Mouse (Mus musculus): ENCODE measurements at regions not wholly inside any gene's neighbourhood (a gene's known extent, or its start where the extent isn't known, plus 50 kb on each side); places are given as distances from the start of the nearest gene placed in this dataset.
A peak's percentile ranks its signal among the peaks of the same experiment; 100 is the strongest.

- no peak for DNase-seq (ENCODE audit: low spot score, missing footprints)
- 21% methylated on average over 3 of the region's 3 CpGs for whole genome bisulfite sequencing
Measured at GRCm38 (mm10) chr11:110652068-110652467, 253.1 kb downstream of the Map2k6 start.

GRCm38 (mm10) chr11:110656524-110657156 is 257.7 kb downstream of the Map2k6 start:
- no peaks in the 10 kb centered on the region for H3K9me3 ChIP-seq (ENCODE audit: control insufficient read depth, low read length)
- 0 out of 2 replicates have a peak, but pooled peaks cover 4% of the 10 kb centered on the region for H3K4me1 ChIP-seq (ENCODE audit: control insufficient read depth, insufficient read depth, low read length)
- ATAC-seq (ENCODE audit: low FRiP score) (no peak), DNase-seq (ENCODE audit: low spot score, missing footprints) (no peak)
- H3K9ac ChIP-seq (ENCODE audit: low read length): no peak overlapping the region
- 87% methylated on average over 11 of the region's 11 CpGs for WGBS
- H3K27ac ChIP-seq (ENCODE audit: low read depth, low read length): no peak overlapping the region
- no peak overlapping the region for H3K4me2 ChIP-seq
- H3K27me3 ChIP-seq (ENCODE audit: control insufficient read depth, insufficient read depth, low read length): no peaks in the 10 kb centered on the region
- no peaks in the 10 kb centered on the region for H3K36me3 ChIP-seq (ENCODE audit: control insufficient read depth, insufficient read depth, low read length)
- H3K4me3 ChIP-seq (ENCODE audit: low read depth, low read length): no peak overlapping the region

More at GRCm38 (mm10) chr11:110652068-110652467, 253.1 kb downstream of the Map2k6 start:
- Histone ChIP-seq H3K4me2 (no peak overlapping the region), H3K27me3 (ENCODE audit: control insufficient read depth, insufficient read depth, low read length) (no peaks in the 10 kb centered on the region), H3K4me1 (ENCODE audit: control insufficient read depth, insufficient read depth, low read length) (peaks cover 7% of the 10 kb centered on the region; the same call in 1 of the 2 replicates), H3K9me3 (ENCODE audit: control insufficient read depth, low read length) (no peaks in the 10 kb centered on the region), H3K36me3 (ENCODE audit: control insufficient read depth, insufficient read depth, low read length) (no peaks in the 10 kb centered on the region), H3K4me3 (ENCODE audit: low read depth, low read length) (no peak overlapping the region), H3K9ac (ENCODE audit: low read length) (no peak overlapping the region), H3K27ac (ENCODE audit: low read depth, low read length) (no peak overlapping the region)
- ATAC-seq (ENCODE audit: low FRiP score): peak; percentile 73

GRCm38 (mm10) chr11:110657854-110658253 is 258.9 kb downstream of the Map2k6 start:
- Histone ChIP-seq H3K4me2 (no peak overlapping the region), H3K4me1 (ENCODE audit: control insufficient read depth, insufficient read depth, low read length) (no peaks in the 10 kb centered on the region), H3K27me3 (ENCODE audit: control insufficient read depth, insufficient read depth, low read length) (no peaks in the 10 kb centered on the region), H3K9ac (ENCODE audit: low read length) (no peak overlapping the region), H3K4me3 (ENCODE audit: low read depth, low read length) (no peak overlapping the region), H3K27ac (ENCODE audit: low read depth, low read length) (no peak overlapping the region), H3K36me3 (ENCODE audit: control insufficient read depth, insufficient read depth, low read length) (no peaks in the 10 kb centered on the region), H3K9me3 (ENCODE audit: control insufficient read depth, low read length) (no peaks in the 10 kb centered on the region)
- ATAC-seq (ENCODE audit: low FRiP score): no peak
- no peak for DNase-seq (ENCODE audit: low spot score, missing footprints)
- 87% methylated on average over 8 of the region's 8 CpGs for WGBS

GRCm38 (mm10) chr11:110670626-110671508 is 271.9 kb downstream of the Map2k6 start:
- Histone ChIP-seq H3K9me3 (ENCODE audit: control insufficient read depth, low read length) (no peaks in the 10 kb centered on the region), H3K4me2 (no peak overlapping the region), H3K9ac (ENCODE audit: low read length) (no peak overlapping the region), H3K27ac (ENCODE audit: low read depth, low read length) (no peak overlapping the region), H3K4me3 (ENCODE audit: low read depth, low read length) (no peak overlapping the region), H3K4me1 (ENCODE audit: control insufficient read depth, insufficient read depth, low read length) (no peaks in the 10 kb centered on the region), H3K27me3 (ENCODE audit: control insufficient read depth, insufficient read depth, low read length) (no peaks in the 10 kb centered on the region), H3K36me3 (ENCODE audit: control insufficient read depth, insufficient read depth, low read length) (no peaks in the 10 kb centered on the region)
- no peak for DNase-seq (ENCODE audit: low spot score, missing footprints)
- 93% methylated on average over 12 of the region's 12 CpGs for WGBS
- no peak for ATAC-seq (ENCODE audit: low FRiP score)

DNA sequence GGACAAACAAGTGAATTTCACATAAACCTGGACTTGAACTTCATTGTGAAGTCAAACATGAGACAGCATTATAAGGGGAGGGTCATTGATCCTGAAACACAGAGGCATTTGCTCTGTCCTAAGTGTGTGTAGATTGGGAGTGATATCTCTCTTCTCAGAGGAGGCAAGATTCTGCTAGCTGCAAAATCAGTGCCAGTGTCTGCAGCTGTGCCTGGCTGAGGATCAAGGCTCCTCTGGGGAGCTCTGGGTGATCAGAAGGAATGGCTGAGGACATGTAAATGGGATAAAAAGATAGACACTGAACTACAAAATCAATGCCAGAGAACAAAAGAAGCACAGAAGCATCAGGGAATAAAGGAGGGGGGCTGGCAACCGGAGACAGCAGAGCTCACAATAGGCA is 274.0 kb downstream of the Map2k6 start:
- no peaks in the 10 kb centered on the region for H3K4me1 ChIP-seq (ENCODE audit: control insufficient read depth, insufficient read depth, low read length)
- H3K27me3 ChIP-seq (ENCODE audit: control insufficient read depth, insufficient read depth, low read length): no peaks in the 10 kb centered on the region
- no peaks in the 10 kb centered on the region for H3K9me3 ChIP-seq (ENCODE audit: control insufficient read depth, low read length)
- ATAC-seq (ENCODE audit: low FRiP score) (peak; percentile 68), DNase-seq (ENCODE audit: low spot score, missing footprints) (no peak)
- H3K36me3 ChIP-seq (ENCODE audit: control insufficient read depth, insufficient read depth, low read length): no peaks in the 10 kb centered on the region
- no peak overlapping the region for H3K4me3 ChIP-seq (ENCODE audit: low read depth, low read length)
- no peak overlapping the region for H3K4me2 ChIP-seq
- no peak overlapping the region for H3K9ac ChIP-seq (ENCODE audit: low read length)
- H3K27ac ChIP-seq (ENCODE audit: low read depth, low read length): no peak overlapping the region; the same call in 1 of the 2 replicates
- WGBS: 19% methylated on average over 1 of the region's 1 CpGs

DNA sequence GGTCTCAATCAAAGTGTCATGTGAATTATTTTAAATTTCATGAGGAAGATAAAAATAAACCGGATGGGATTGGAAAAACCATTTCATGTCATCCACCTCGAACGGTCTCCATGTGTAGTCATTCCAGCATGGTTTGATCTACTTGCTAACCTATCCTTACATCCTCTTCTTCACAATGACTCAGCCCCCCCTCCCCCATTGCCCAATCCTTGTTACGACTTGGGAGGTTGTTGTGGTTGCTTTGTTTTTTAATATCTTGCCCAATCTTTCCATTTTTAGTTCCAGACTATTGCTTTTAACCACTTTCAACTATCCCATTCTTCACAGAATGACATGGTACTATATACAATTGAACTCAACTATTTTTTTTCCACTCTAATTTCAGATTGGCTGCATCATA is 275.0 kb upstream of the Kcnj16 start:
- Histone ChIP-seq H3K4me2 (no peak overlapping the region), H3K27me3 (ENCODE audit: control insufficient read depth, insufficient read depth, low read length) (no peaks in the 10 kb centered on the region), H3K9me3 (ENCODE audit: control insufficient read depth, low read length) (no peaks in the 10 kb centered on the region), H3K4me1 (ENCODE audit: control insufficient read depth, insufficient read depth, low read length) (no peaks in the 10 kb centered on the region), H3K4me3 (ENCODE audit: low read depth, low read length) (no peak overlapping the region), H3K27ac (ENCODE audit: low read depth, low read length) (no peak overlapping the region), H3K36me3 (ENCODE audit: control insufficient read depth, insufficient read depth, low read length) (no peaks in the 10 kb centered on the region), H3K9ac (ENCODE audit: low read length) (no peak overlapping the region)
- 87% methylated on average over 4 of the region's 4 CpGs for WGBS
- DNase-seq (ENCODE audit: low spot score, missing footprints) (no peak), ATAC-seq (ENCODE audit: low FRiP score) (no peak)

GRCm38 (mm10) chr11:110697067-110697466 is 270.8 kb upstream of the Kcnj16 start:
- 87% methylated on average over 6 of the region's 6 CpGs for WGBS
- Histone ChIP-seq H3K9ac (ENCODE audit: low read length) (no peak overlapping the region), H3K27me3 (ENCODE audit: control insufficient read depth, insufficient read depth, low read length) (no peaks in the 10 kb centered on the region), H3K9me3 (ENCODE audit: control insufficient read depth, low read length) (no peaks in the 10 kb centered on the region), H3K36me3 (ENCODE audit: control insufficient read depth, insufficient read depth, low read length) (no peaks in the 10 kb centered on the region), H3K4me2 (no peak overlapping the region), H3K27ac (ENCODE audit: low read depth, low read length) (no peak overlapping the region), H3K4me1 (ENCODE audit: control insufficient read depth, insufficient read depth, low read length) (no peaks in the 10 kb centered on the region), H3K4me3 (ENCODE audit: low read depth, low read length) (no peak overlapping the region)
- no peak for ATAC-seq (ENCODE audit: low FRiP score)
- no peak for DNase-seq (ENCODE audit: low spot score, missing footprints)

- WGBS: 82% methylated on average over 5 of the region's 5 CpGs
- no peak for ATAC-seq (ENCODE audit: low FRiP score)
Measured at GRCm38 (mm10) chr11:110698342-110698741, 269.5 kb upstream of the Kcnj16 start.

GRCm38 (mm10) chr11:110700976-110701375 is 266.9 kb upstream of the Kcnj16 start:
- WGBS: 84% methylated on average over 2 of the region's 2 CpGs
- Histone ChIP-seq H3K36me3 (ENCODE audit: control insufficient read depth, insufficient read depth, low read length) (no peaks in the 10 kb centered on the region), H3K27ac (ENCODE audit: low read depth, low read length) (no peak overlapping the region), H3K9ac (ENCODE audit: low read length) (no peak overlapping the region), H3K4me1 (ENCODE audit: control insufficient read depth, insufficient read depth, low read length) (no peaks in the 10 kb centered on the region), H3K9me3 (ENCODE audit: control insufficient read depth, low read length) (no peaks in the 10 kb centered on the region), H3K4me3 (ENCODE audit: low read depth, low read length) (no peak overlapping the region), H3K27me3 (ENCODE audit: control insufficient read depth, insufficient read depth, low read length) (no peaks in the 10 kb centered on the region), H3K4me2 (no peak overlapping the region)
- DNase-seq (ENCODE audit: low spot score, missing footprints): no peak
- ATAC-seq (ENCODE audit: low FRiP score): no peak

More at GRCm38 (mm10) chr11:110698342-110698741, 269.5 kb upstream of the Kcnj16 start:
- Histone ChIP-seq H3K4me1 (ENCODE audit: control insufficient read depth, insufficient read depth, low read length) (no peaks in the 10 kb centered on the region), H3K36me3 (ENCODE audit: control insufficient read depth, insufficient read depth, low read length) (no peaks in the 10 kb centered on the region), H3K4me3 (ENCODE audit: low read depth, low read length) (no peak overlapping the region), H3K9me3 (ENCODE audit: control insufficient read depth, low read length) (no peaks in the 10 kb centered on the region), H3K9ac (ENCODE audit: low read length) (no peak overlapping the region), H3K4me2 (no peak overlapping the region), H3K27me3 (ENCODE audit: control insufficient read depth, insufficient read depth, low read length) (no peaks in the 10 kb centered on the region), H3K27ac (ENCODE audit: low read depth, low read length) (no peak overlapping the region)
- no peak for DNase-seq (ENCODE audit: low spot score, missing footprints)
